Mouse (Mus musculus) kidney, postnatal 0 days (tissue): ENCODE data around the gene Polr2a. TPM values are rescaled to one million over a fixed set of nuclear protein-coding genes. Genes with fewer than 3 reads are reported as not detected.
A peak's percentile ranks its signal among the peaks of the same experiment; 100 is the strongest.

Source experiments
- ATAC-seq: fragments of 200-750 bp; cut with Nextera tagmentation; replicated peaks from 2 replicates; pipeline ENCODE4 v1.8.0; 2017; ENCODE audit warnings: low read depth, moderate number of reproducible peaks, moderate TSS enrichment, moderate library complexity; ENCODE audit not compliant: low FRiP score
- DNase-seq: peaks from one replicate; pipeline ENCODE4 v3.0.0-alpha.2; 2016; ENCODE audit warnings: low spot score
- H3K27ac ChIP-seq: fragments of 300-500 bp; sonication (generic); 2 replicates; pipeline ENCODE4 v1.5.1; 2014; ENCODE audit warnings: mild to moderate bottlenecking
- H3K27me3 ChIP-seq: fragments of 300-500 bp; sonication (generic); 2 replicates; pipeline ENCODE4 v1.6.1; 2014; ENCODE audit warnings: low read length, mixed read lengths; ENCODE audit not compliant: insufficient read depth
- H3K36me3 ChIP-seq: fragments of 300-500 bp; sonication (generic); 2 replicates; pipeline ENCODE4 v1.6.1; 2014; ENCODE audit warnings: low read length, mixed read lengths; ENCODE audit not compliant: insufficient read depth
- H3K4me1 ChIP-seq: fragments of 300-500 bp; sonication (generic); replicated peaks from 2 replicates; pipeline ENCODE4 v1.6.1; 2014; ENCODE audit warnings: antibody characterized with exemption, low read length, mixed read lengths; ENCODE audit not compliant: insufficient read depth
- H3K4me2 ChIP-seq: fragments of 300-500 bp; sonication (generic); 2 replicates; pipeline ENCODE4 v1.6.1; 2014; ENCODE audit warnings: mild to moderate bottlenecking, low read length, moderate library complexity, mixed read lengths
- H3K4me3 ChIP-seq: fragments of 300-500 bp; sonication (generic); replicated peaks from 2 replicates; pipeline ENCODE4 v1.5.1; 2014; ENCODE audit warnings: low read depth, low read length
- H3K9ac ChIP-seq: fragments of 300-500 bp; sonication (generic); 2 replicates; pipeline ENCODE4 v1.6.1; 2014; ENCODE audit warnings: low read depth, low read length
- H3K9me3 ChIP-seq: fragments of 300-500 bp; sonication (generic); replicated peaks from 2 replicates; pipeline ENCODE4 v1.6.1; 2016; ENCODE audit warnings: low read length, inconsistent platforms, mixed read lengths
- CTCF ChIP-seq: IDR thresholded peaks from 2 replicates; pipeline ENCODE4 v1.5.1; 2016; ENCODE audit warnings: antibody characterized with exemption, low read depth, mild to moderate bottlenecking, moderate library complexity
- WGBS: fragments of 180-500 bp; shearing (Covaris S2); extraction: QIAGEN DNeasy Blood & Tissue Kit; methylation state at CpG from one replicate; pipeline ENCODE4 v1.1.7; 2014; 5-methylcytosine and 5-hydroxymethylcytosine counted together
- polyA plus RNA-seq: library from polyadenylated mRNA; unstranded; fragments of >200 nt; fragmentation: Nextera tagmentation; extraction: Ambion mirVana; gene quantifications from 2 replicates; pipeline ENCODE4 v1.2.1, GENCODE M21; 2015

The Polr2a gene
- polyA plus RNA-seq, 1 experiment from 2014 or later = 21.0 TPM

DNA sequence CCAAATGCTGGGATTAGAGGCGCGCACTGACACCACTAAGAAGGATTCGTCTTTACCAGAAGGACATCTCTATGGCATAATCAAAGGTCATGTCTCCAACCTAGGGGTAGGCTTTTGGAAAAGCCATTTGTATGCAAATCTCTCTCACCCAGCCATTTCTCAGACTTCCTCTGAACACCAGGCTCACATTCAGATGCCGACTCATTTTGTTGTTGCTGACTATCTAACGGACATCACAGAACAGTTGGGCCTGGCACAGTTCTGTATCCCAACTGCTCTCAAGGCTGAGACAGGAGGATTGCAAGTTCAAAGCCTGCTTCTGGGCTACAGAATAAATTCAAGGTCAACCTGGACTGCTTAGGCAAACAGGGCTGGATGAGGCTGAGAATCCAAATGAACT, 28.9 kb upstream of the Polr2a start:
- 92% methylated on average over 5 of the region's 5 CpGs for whole genome bisulfite sequencing
- no peaks in the 10 kb centered on the region for H3K27me3 ChIP-seq
- DNase-seq (no peak), ATAC-seq (no peak)
- H3K9me3 ChIP-seq = no peaks in the 10 kb centered on the region
- H3K27ac ChIP-seq = no peak overlapping the region
- H3K9ac ChIP-seq = no peak overlapping the region
- no peak overlapping the region for H3K4me3 ChIP-seq
- TF ChIP-seq CTCF = no peak
- H3K4me2 ChIP-seq = no peak overlapping the region
- H3K36me3 ChIP-seq = no peaks in the 10 kb centered on the region
- 0 out of 2 replicates have a peak, but pooled peaks cover 3% of the 10 kb centered on the region for H3K4me1 ChIP-seq

DNA sequence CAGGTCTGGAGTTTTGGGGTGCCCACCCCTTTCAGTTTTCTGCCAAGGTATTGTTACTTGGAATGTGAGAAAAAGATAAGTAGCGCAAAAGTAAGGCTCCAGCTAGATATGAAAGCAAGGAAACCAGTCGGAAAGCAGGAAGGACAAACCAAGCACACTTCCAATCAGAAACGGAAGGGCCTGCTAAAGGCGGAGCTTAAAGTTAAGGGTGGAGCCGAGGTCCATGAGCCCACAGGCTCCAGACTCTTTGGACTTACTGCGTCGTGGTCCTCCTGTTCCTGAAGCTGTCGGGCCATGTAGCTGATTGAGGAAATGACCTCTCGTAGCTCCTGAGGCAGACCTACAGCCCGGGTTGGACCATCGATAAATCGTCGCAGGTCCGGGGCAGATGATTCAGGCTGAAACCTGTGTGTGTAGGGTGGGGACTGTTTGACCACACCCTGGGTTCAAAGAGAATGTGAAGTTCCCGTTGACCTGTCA, 26.4 kb upstream of the Polr2a start:
- Histone ChIP-seq H3K27ac (no peak overlapping the region), H3K4me2 (peak overlapping the region; percentile 37), H3K9me3 (no peaks in the 10 kb centered on the region), H3K27me3 (no peaks in the 10 kb centered on the region), H3K9ac (no peak overlapping the region), H3K36me3 (no peaks in the 10 kb centered on the region), H3K4me3 (no peak overlapping the region), H3K4me1 (0 out of 2 replicates have a peak, but pooled peaks cover 3% of the 10 kb centered on the region)
- TF ChIP-seq CTCF = no peak
- peak; percentile 61 for DNase-seq
- ATAC-seq = peak; percentile 39; the same call in 1 of the 2 replicates
- 37% methylated on average over 15 of the region's 15 CpGs for WGBS

DNA sequence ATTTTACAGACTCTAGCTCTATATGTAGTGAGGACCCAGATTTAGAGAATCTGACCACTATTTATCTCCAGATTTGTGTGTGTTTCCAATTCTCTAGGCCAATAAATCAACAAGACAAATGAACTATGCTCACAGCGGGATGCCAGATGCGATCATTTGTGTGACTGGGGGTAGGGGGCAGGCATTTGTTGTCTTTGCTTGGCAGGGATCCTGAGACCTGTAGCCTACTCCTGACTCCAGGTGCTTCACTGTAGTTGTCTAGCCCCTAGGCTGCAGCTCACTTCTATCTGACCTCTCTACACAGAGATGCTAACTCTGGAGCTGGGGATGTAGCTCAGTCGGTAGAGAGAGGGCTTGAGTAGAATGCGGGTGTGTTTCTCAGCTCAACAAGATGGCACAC, 23.4 kb upstream of the Polr2a start:
- 26% methylated on average over 4 of the region's 4 CpGs for WGBS
- no peak for TF ChIP-seq CTCF
- Histone ChIP-seq H3K4me3 (no peak overlapping the region), H3K9ac (no peak overlapping the region), H3K4me1 (peaks cover 14% of the 10 kb centered on the region), H3K4me2 (no peak overlapping the region), H3K27ac (no peak overlapping the region), H3K27me3 (no peaks in the 10 kb centered on the region), H3K36me3 (no peaks in the 10 kb centered on the region), H3K9me3 (no peaks in the 10 kb centered on the region)
- DNase-seq (no peak), ATAC-seq (no peak)

DNA sequence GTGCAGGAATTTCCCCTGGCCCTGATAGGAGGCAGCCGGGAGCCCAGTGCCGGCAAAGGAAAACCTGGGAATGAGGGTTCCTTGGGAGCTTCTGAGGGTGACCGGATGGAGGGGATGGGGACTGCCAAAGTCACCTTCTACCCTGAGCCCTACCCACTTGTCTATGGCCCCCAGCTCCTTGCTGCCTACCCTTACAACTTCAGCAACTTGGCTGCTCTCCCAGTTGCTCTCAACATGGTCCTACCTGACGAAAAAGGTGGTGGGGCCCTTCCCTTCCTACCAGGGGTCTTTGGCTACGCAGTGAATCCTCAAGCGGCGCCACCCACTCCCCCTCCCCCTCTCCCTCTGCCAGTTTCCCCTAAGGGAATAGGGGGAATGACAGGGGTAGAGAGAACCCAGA, 20.5 kb upstream of the Polr2a start:
- no peak overlapping the region for H3K9ac ChIP-seq
- H3K4me2 ChIP-seq = 0 out of 2 replicates have a peak overlapping the region, but pooled peaks have one; percentile 15
- ATAC-seq = no peak
- no peak for DNase-seq
- no peaks in the 10 kb centered on the region for H3K27me3 ChIP-seq
- H3K36me3 ChIP-seq = no peaks in the 10 kb centered on the region
- no peak overlapping the region for H3K27ac ChIP-seq
- H3K4me3 ChIP-seq = no peak overlapping the region
- TF ChIP-seq CTCF = no peak
- peaks cover 11% of the 10 kb centered on the region for H3K4me1 ChIP-seq
- no peaks in the 10 kb centered on the region for H3K9me3 ChIP-seq
- 66% methylated on average over 7 of the region's 7 CpGs for WGBS

DNA sequence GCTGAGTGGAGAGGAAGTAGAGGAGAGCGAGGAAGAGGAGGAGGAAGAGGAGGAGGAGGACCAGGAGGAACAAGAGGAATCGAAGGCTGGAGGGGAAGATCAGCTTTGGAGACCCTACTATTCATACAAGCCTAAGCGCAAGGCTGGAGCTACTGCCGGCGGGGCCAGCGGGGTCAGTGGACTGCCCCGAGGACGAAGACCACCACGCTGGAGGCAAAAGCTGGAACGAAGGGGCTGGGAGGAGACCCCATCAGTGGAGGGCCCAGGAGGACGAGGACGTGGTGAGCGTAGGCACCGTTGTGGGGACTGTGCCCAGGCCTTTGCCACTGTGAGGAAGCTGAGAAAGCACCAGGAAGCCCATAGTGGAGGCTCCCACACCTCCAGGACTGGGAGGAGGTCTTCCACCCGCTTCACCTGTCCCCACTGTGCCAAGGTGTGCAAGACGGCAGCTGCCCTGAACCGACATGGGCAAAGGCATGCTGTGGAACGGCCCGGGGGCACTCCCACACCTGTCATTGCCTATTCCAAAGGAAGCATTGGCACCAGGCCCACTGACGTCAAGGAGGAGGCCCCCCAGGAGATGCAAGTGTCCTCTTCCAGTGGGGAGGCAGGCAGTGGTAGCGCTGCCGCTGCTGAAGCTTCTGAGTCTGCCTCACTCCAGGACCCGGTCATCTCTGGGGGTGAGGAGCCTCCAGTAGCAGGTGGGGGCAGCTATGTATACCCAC, 20.0 kb upstream of the Polr2a start:
- Histone ChIP-seq H3K4me1 (peaks cover 11% of the 10 kb centered on the region), H3K4me2 (0 out of 2 replicates have a peak overlapping the region, but pooled peaks have one; percentile 15), H3K27ac (no peak overlapping the region), H3K9ac (no peak overlapping the region), H3K4me3 (no peak overlapping the region), H3K9me3 (no peaks in the 10 kb centered on the region), H3K27me3 (no peaks in the 10 kb centered on the region), H3K36me3 (no peaks in the 10 kb centered on the region)
- ATAC-seq = no peak
- no peak for TF ChIP-seq CTCF
- 58% methylated on average over 22 of the region's 23 CpGs for WGBS
- no peak for DNase-seq

DNA sequence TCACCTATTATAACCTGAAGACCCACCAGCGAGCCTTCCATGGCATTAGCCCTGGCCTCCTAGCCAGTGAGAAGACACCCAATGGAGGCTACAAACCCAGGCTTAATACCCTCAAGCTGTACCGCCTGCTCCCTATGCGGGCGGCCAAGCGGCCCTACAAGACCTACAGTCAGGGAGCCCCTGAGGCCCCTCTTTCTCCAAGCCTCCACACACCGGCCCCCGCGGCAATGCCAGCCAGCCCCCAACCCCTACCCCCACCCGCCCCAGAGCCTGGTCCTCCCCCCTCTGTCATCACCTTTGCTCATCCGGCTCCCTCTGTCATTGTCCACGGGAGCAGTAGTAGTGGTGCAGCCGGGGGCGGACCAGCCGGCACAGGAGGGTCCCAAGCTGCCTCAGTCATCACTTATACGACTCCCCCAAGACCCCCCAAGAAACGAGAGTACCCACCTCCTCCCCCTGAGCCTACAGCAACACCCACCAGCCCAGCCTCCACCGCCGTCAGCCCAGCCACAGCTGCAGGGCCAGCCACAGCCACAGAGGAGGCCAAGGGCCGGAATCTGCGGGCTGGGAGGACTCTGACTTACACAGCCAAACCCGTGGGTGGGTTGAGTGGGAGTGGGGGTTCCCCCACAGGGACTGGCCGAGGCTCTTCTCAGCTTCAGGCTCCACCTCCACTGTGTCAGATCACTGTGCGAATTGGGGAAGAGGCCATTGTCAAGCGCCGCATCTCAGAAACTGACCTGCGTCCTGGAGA, 19.2 kb upstream of the Polr2a start:
- 46% methylated on average over 22 of the region's 26 CpGs for WGBS
- TF ChIP-seq CTCF = no peak
- Histone ChIP-seq H3K9ac (no peak overlapping the region), H3K27ac (no peak overlapping the region), H3K4me3 (no peak overlapping the region), H3K4me2 (no peak overlapping the region), H3K36me3 (no peaks in the 10 kb centered on the region), H3K9me3 (no peaks in the 10 kb centered on the region), H3K27me3 (no peaks in the 10 kb centered on the region), H3K4me1 (peaks cover 11% of the 10 kb centered on the region)
- DNase-seq (peak; percentile 34), ATAC-seq (no peak; the same call in 1 of the 2 replicates)
